Mouse (Mus musculus): ENCODE data around the gene Chrm5.

DNA sequence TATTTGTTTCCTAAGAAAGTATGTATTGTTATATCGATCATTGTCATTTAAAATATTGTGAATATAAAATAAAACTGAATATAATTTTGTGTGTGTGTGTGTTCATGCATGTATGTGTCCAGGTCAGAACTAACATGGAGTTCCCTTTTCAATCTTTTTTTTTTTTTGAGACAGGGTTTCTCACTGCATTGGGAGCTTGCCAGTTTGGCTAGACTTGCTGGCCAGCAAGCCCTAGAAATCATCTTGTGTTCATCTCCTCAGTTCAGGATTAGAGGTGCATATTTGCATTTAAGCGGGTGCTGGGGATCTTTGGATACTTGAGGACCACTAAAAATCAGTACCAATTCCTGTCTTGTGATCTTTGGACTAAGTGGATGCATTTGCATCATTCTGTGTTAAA lies 8.5 kb downstream of the Chrm5 start:
- TF ChIP-seq MEF2A (IDR thresholded peaks at IDR 0.05; ENCODE audit: extremely low read depth, insufficient replicate concordance, low read depth, low read length, poor library complexity, severe bottlenecking) (no peak), NELFE (IDR thresholded peaks at IDR 0.05; ENCODE audit: low read depth, low read length) (no peak), CTCF (IDR thresholded peaks at IDR 0.05 in 2 of 3, conservative IDR thresholded peaks at IDR 0.05 in 1 of 3; ENCODE audit: control insufficient read depth in 1 of 3, insufficient read depth in 1 of 3, low read depth in 2 of 3, low read length in 3 of 3, poor library complexity in 1 of 3, severe bottlenecking in 1 of 3) (no peak), MAX (IDR thresholded peaks at IDR 0.05; ENCODE audit: low read length) (no peak), USF1 (IDR thresholded peaks at IDR 0.05; ENCODE audit: low read depth, low read length) (no peak), ZNF384 (IDR thresholded peaks at IDR 0.05; ENCODE audit: low read depth, low read length) (no peak), MAFK (IDR thresholded peaks at IDR 0.05; ENCODE audit: borderline replicate concordance, low read depth, low read length) (no peak), POLR2A (IDR thresholded peaks at IDR 0.05; ENCODE audit: control insufficient read depth in 1 of 2, insufficient read depth in 1 of 2, low read depth in 1 of 2, low read length in 2 of 2, poor library complexity in 1 of 2) (no peak), EP300 (IDR thresholded peaks at IDR 0.05; ENCODE audit: low read depth in 1 of 2, low read length in 2 of 2) (no peak)
